Mouse (Mus musculus): Measurements from ENCODE around the gene Ulk4.
A peak's percentile ranks its signal among the peaks of the same experiment; 100 is the strongest.
"Not testable (repeated sequence)": the region's sequence is repeated elsewhere in the genome, so short reads cannot be mapped to it uniquely, and the experiment has no call there.

Gene Ulk4

GRCm38 (mm10) chr9:121058538-121058937 is 218.5 kb downstream of the Ulk4 start:
- DNase-seq, result no peak

DNA sequence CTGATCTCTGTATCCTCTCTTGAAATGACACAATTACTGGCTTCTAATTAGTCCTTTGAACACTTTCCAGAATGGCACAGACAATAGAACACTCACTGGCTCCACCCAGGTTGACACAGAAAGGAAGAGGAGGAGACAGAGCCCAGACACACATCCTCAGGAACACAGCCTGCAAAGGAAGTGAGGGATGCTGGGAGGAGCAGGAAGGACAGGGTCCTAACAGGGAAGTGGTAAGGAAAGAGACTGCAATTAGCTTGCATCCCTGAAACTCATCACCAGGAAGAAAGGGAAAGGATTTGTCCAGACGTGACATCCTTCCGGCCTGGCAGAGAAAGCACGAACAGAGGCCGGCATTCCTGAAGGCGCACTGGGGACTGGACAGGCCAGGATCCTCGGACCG is 218.9 kb downstream of the Ulk4 start:
- DNase-seq, result peak; percentile 90

- no peak for DNase-seq
These were observed 219.6 kb downstream of the Ulk4 start for GRCm38 (mm10) chr9:121057401-121057800.

GRCm38 (mm10) chr9:121056526-121056925 is 220.5 kb downstream of the Ulk4 start:
- no peak for DNase-seq

GRCm38 (mm10) chr9:121056036-121056435 is 221.0 kb downstream of the Ulk4 start:
- DNase-seq, result no peak

GRCm38 (mm10) chr9:121045657-121046056 is 231.3 kb downstream of the Ulk4 start:
- not testable (repeated sequence) for DNase-seq

- no peak for DNase-seq
These were observed 232.4 kb downstream of the Ulk4 start for GRCm38 (mm10) chr9:121044471-121045206.

- DNase-seq, result no peak
These were observed 234.0 kb downstream of the Ulk4 start for GRCm38 (mm10) chr9:121043021-121043420.

DNA sequence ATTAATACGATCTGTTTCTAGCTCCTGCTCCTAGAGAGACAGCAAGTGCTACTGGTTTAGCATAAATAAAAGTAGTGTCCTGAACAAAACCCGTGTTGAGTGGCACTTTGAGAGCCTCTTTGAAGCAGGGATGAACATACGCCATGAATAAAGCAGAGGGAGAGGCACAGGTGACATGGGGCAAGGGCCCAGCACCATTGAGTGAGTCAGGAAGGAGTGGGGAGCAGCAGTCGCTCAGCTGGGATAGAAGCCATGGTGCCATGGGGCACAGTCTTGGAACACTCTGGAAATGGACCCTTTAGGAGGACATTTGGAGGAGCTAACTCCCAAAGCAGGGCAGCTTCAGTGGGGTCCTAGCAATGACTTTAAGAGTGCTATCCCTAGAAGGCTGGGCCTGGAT is 238.6 kb downstream of the Ulk4 start:
- no peak for DNase-seq

DNA sequence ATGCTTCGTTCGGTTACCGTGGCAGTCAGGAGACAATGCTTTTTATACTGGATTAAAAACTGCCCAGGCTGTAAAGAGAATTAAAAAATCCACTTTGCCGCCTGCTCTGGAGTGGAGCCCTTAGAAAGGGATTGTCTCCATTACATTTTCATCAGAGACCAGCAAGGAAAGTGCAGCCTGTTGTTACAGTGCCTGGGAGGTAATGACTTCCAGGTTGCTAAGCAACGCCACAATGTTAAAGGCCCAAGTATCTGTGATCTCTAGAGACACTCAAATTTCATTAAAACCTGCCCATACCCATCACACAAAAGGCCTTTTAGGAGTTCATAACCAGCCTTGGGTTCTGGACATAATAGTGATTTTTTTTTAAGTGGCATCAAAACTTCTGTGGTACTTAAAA is 239.0 kb downstream of the Ulk4 start:
- no peak for DNase-seq

GRCm38 (mm10) chr9:121035296-121035695 is 241.7 kb downstream of the Ulk4 start:
- DNase-seq, result no peak

DNA sequence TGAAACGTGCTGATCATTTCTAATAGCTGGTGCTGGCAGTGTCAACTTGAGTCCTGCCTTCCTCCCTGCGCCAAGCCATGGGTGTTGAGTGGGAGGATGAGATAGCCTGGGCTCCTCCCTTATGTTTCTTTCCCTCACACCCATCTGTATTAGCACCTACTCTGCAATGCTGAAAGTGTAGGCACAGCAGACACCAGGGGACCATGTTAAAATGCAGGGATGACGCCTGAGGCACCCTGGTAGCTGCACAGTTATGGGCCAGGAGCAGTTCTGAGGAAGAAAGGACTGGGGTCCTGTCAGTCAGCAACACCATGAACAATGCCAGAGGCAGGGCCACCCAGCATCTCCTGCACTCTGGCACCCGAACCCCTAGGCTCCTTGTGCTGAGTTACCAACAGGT is 243.4 kb downstream of the Ulk4 start:
- DNase-seq, result no peak

GRCm38 (mm10) chr9:121032322-121032964 is 244.6 kb downstream of the Ulk4 start:
- DNase-seq, result peak; percentile 34

GRCm38 (mm10) chr9:121030949-121031348 is 246.0 kb downstream of the Ulk4 start:
- no peak for DNase-seq

DNA sequence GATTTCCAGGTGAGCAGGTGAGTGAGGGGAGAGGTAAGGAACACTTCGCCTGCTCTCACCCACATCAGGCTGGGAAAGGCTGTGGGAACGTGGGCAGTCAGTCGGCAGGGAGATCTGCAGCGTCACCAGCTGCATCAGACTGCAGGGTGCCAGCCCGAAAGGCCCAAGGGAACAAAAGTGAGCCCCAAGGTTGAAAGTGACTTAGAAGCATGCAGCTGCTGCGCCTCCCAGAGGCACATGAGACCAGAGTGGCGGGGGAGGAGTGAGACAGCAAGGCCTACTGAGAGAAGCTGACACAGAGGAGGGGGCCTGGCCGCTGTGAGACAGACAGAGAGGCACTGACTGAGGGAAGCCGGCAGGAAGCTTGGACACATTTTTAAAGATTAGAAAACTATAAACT is 247.2 kb downstream of the Ulk4 start:
- DNase-seq, result peak; percentile 57

- DNase-seq, result peak; percentile 52
These were observed 253.3 kb downstream of the Ulk4 start for GRCm38 (mm10) chr9:121023526-121024264.

DNA sequence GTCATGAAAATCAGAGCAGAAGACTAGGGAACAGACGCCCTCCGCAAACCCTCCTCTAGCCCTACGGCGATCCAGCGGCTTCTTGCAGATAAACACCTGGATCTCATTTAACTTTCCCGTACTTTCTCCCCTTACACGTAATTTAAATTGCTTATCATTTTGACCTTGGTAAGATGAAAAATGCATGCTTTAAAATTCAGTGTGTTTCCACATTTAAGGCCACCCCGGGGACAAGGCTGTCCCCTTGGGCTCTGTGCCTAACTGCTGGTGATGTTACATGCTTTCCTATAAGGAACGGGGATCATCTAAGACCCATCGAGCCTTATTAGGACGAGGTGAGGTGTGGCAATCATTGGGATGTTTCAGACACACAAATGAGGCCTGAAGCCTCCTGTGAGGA is 256.6 kb downstream of the Ulk4 start:
- no peak for DNase-seq

DNA sequence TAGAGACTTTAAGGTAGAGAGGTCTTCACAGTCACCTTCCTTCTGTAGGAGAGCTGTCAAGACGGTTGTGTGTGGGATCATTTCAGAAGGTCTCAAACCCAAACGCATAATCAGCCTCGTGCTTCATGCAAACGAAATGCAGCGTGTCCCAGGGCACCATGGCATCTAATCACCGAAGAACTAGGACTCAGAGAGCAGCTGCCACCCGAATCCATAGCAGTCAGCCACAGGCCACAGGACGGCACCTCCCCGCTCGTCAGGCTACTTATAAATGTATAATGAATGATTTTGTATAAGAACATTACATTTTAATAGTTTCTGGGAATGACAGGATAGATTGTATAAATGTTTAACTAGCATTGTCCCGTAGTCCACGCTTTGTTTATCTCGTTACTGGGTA is 257.1 kb downstream of the Ulk4 start:
- no peak for DNase-seq

GRCm38 (mm10) chr9:121018524-121019315 is 258.3 kb downstream of the Ulk4 start:
- DNase-seq, result no peak

DNA sequence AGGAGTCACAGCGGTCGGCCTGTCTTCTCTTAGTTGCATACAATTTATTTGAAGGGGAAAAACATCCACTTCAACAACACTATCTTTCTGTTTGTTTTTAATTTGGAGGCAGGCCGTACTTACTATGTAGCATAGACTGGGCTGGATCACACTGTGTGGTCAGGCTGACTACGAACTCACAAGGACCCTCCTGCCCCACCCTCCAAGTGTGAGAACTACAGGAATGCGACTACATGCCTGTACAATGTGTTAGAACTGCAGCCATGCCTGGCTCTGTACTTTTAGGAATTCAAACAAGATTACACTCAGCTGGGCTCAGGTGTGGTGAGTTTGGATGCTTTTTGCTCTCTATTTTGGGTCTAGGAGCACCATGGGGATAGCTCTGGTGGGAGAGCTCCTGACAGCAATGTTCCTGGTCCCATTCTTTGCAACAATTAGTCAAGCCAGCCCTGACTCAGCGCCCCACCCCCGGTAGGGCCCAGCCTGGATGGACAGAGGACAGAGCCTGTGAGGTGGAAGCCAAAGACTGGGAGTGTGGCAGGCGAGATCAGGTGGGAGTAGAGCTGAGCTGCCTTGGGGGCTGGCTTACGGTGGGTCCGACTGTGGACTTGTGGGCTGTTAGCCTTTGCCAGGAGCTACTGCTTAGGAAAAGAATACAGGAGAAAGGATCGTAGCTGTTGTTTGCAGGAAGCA is 261.0 kb downstream of the Ulk4 start:
- no peak for DNase-seq

DNA sequence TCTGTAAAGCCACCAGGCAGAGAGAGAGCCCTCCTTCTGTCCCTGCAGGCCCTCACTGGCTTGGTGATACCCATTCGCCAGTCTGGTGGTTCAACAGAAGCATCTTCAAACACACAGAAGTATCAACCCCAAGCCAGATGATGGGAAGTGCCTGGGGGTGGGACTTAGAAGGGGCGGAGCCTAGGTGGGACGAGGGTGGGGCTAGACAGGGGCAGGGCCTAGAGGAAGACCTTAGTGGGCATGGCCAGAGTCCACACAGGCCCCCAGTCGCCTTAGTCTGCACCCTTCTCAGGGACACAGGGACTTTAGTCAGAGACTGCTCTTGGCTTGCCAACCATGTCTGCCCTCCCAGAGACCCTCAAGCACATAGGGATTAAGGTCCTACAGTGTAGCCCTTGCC is 265.5 kb downstream of the Ulk4 start:
- no peak for DNase-seq

GRCm38 (mm10) chr9:121010544-121010943 is 266.5 kb downstream of the Ulk4 start:
- no peak for DNase-seq

- no peak for DNase-seq
These were observed 271.0 kb downstream of the Ulk4 start for GRCm38 (mm10) chr9:121005961-121006360.

Measured in retina, postnatal 1 day (tissue).